Mouse (Mus musculus) hindbrain, embryonic 12.5 days (tissue): ENCODE measurements at regions not wholly inside any gene's neighbourhood (a gene's known extent, or its start where the extent isn't known, plus 50 kb on each side); places are given as distances from the start of the nearest gene placed in this dataset.
"Not testable (repeated sequence)": the region's sequence is repeated elsewhere in the genome, so short reads cannot be mapped to it uniquely, and the experiment has no call there.

Source experiments
- ATAC-seq: fragments of 200-750 bp; cut with Nextera tagmentation; 2 replicates; pipeline ENCODE4 v1.8.0; 2017; ENCODE audit warnings: moderate TSS enrichment; ENCODE audit not compliant: low FRiP score
- H3K27ac ChIP-seq: fragments of 300-500 bp; sonication (generic); 2 replicates; pipeline ENCODE4 v1.5.1; 2016; ENCODE audit warnings: mild to moderate bottlenecking
- H3K27me3 ChIP-seq: fragments of 300-500 bp; sonication (generic); 2 replicates; pipeline ENCODE4 v1.6.1; 2016; ENCODE audit warnings: mild to moderate bottlenecking
- H3K36me3 ChIP-seq: fragments of 300-500 bp; sonication (generic); 2 replicates; pipeline ENCODE4 v1.6.1; 2016; ENCODE audit warnings: mild to moderate bottlenecking
- H3K4me1 ChIP-seq: fragments of 300-500 bp; sonication (generic); 2 replicates; pipeline ENCODE4 v1.6.1; 2016
- H3K4me2 ChIP-seq: fragments of 300-500 bp; sonication (generic); replicated peaks from 2 replicates; pipeline ENCODE4 v1.6.1; 2016; ENCODE audit warnings: mild to moderate bottlenecking
- H3K4me3 ChIP-seq: fragments of 300-500 bp; sonication (generic); 2 replicates; pipeline ENCODE4 v1.5.1; 2016; ENCODE audit warnings: mild to moderate bottlenecking
- H3K9ac ChIP-seq: fragments of 300-500 bp; sonication (generic); 2 replicates; pipeline ENCODE4 v1.6.1; 2016; ENCODE audit warnings: mild to moderate bottlenecking, moderate library complexity
- H3K9me3 ChIP-seq: fragments of 300-500 bp; sonication (generic); replicated peaks from 2 replicates; pipeline ENCODE4 v1.6.1; 2016; ENCODE audit warnings: mild to moderate bottlenecking
- WGBS: fragments of 180-500 bp; shearing (Covaris S2); methylation state at CpG from one replicate; pipeline ENCODE4 v1.1.7; 2016; 5-methylcytosine and 5-hydroxymethylcytosine counted together

DNA sequence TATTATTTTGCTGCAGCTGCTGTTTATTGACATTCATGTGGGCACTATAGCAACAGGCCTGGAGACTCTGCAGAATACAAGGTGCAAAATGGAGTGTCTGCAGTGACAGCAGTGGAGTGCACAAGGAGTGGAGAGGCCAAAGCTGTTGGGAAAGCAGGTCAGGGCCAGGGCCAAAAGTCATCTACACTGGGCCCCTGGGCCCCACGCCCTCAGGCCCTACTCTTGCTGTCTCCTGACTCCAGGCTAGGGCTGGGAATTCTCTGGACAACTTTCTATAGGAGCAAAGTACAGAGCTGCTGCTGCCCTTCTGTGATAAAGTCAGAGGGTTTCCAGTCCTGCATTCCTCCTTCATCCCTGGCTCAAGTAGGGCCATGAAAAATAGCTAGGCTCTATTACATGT is 1164.9 kb upstream of the Rag2 start:
- not testable (repeated sequence) for H3K9ac ChIP-seq, H3K27me3 ChIP-seq, H3K4me1 ChIP-seq, H3K9me3 ChIP-seq, H3K4me2 ChIP-seq, ATAC-seq, H3K4me3 ChIP-seq, H3K36me3 ChIP-seq, H3K27ac ChIP-seq
- WGBS = no CpG with 5 or more reads among the region's 1 CpGs

DNA sequence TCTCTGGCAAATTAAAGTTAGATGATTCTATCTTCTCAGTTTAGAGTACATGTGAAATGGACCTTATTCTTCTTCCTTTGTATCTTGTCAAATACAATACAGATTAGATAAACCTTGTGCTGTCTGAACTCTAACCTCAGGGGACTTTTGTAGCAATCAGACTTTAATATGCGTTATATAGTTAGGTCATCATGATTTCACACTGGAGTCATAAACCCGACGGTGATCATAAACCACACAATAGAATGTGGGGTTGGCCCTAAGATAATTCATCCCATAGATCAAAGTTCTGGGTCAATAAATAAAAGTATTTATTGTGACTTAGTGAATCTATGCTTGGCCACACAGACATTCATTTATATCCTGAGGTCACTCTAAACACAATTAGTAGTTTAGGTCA is 1138.3 kb upstream of the Rag2 start:
- ATAC-seq = not testable (repeated sequence)

DNA sequence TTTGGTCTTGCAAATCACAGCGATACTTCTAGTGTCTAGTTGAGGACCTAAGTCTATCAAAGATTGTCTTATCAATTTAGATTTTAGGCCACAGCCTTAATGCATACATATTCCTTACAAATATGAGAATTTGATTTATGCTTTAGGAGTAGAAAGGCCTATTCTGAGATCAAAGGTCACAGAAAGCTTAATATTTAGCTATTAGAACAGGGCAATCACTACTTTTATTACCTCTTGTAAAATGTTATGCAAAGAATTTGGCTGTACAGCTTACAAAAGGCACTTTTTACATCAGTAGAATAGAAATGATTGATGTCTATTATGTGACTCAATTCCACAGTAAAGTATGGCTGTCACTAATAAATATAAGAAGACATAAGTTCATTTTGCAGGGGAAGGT is 1119.4 kb upstream of the Rag2 start:
- not testable (repeated sequence) for H3K27me3 ChIP-seq, H3K4me2 ChIP-seq, H3K4me1 ChIP-seq, ATAC-seq, H3K36me3 ChIP-seq, H3K27ac ChIP-seq, H3K9me3 ChIP-seq, H3K9ac ChIP-seq, H3K4me3 ChIP-seq
- whole genome bisulfite sequencing = no CpG with 5 or more reads among the region's 1 CpGs

More for the DNA sequence above, 1138.3 kb upstream of the Rag2 start:
- H3K27me3 ChIP-seq, H3K9me3 ChIP-seq, H3K4me2 ChIP-seq, H3K4me1 ChIP-seq, H3K9ac ChIP-seq, H3K4me3 ChIP-seq, H3K36me3 ChIP-seq, H3K27ac ChIP-seq: not testable (repeated sequence)
- WGBS = no CpG with 5 or more reads among the region's 3 CpGs
